Mouse (Mus musculus): Measurements from ENCODE around the gene Tmem246.

Tmem246 gene

DNA sequence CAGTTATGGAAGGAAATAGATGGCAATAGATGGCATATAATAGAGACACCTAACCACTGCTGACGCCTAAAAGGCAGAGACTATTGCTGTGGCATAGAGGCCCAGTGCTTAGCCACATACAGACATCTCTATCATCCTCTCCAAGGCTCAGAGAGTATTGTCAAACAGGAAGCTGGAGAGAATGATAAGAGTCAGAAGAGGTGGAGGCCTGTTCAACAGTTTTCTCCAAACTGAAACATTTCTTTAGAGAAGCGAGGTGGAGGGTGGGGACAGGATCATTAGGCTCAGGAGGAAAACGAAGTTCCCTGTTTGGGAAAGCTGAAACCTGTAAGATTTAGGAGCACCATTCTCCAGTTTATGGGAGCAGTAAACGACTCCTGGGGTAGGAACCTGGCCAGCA, 16.4 kb downstream of the Tmem246 start:
- no peak for DNase-seq (ENCODE audit: low spot score in 2 of 2)

DNA sequence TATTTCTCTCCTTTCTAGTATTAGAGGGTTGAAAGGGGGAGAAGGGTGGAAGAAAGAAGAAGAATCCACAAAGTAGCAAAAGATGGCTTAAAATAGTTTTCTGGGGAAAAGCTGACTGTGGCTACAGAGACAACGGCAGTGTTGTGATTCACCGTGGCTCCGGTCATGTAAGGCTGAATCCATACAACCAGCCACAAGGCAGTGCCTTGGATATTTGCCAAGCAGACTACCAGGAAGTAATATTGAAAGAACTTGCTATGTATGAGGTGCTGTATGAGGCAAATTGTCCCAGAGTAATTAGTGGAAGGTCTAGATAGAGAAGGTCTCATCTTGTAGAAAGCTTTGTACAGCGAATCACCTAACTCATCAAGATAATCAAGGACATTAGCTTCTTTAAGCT, 25.5 kb downstream of the Tmem246 start:
- DNase-seq (ENCODE audit: low spot score in 2 of 2): no peak

DNA sequence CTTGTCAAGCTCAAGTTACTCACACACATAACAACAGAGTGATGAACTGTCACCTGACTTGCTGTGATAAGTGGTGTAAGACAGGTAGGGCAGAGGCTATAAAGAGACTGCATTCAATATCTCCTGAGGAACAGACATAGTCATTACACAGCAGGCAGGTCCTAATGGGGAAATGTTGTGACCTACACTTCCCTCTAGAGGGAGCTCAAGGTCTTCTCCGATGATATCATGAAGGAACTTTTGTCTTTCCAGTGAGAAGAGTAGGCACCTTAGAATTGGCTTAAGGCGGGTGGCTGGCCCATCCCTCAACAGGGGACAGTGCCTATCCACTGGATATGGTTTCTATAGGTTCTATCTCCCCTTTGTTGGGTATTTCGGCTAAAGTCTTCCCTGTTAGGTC, 30.1 kb downstream of the Tmem246 start:
- DNase-seq (ENCODE audit: low spot score in 2 of 2): peak in 1 of 2 experiments; percentile 61

DNA sequence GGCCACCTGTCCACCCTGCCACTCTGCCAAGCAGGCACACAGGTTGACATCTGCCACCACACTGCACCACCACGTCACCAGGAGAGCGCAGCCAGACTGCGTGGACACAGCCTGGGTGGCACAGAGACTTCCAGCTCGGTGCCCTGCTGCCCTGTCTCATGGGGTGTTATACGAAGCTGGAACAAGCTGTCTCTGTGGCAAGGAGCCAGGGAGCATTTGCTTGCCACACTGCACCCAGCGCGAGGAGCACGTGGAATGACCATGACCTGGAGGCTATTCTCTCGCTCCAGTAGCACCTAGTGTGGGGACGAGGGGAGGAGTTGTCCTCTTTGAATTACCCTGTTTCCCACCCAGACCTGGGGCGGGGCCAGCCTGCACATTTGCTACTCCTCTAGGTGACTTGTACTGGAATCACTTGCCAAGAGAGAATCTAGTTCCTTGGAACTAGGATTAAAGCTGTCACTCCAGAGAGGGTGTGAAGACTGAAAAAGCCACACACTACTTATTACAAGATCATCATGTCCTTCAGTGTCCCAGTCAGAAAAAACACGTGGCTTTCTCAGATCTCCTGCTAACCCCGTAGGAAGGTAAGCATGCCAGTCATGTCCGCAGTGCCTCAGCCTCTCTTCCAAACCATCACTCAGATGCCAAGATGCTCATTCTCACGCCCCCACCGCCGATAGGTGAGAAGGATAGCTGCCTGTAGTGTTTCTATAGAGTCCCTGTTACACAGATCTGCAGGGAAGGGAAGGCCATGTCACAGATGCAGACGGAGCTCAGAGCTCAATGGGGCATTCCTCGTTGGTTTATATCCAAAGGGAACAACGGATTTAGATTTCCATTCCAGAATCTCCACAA, 37.5 kb downstream of the Tmem246 start:
- DNase-seq (ENCODE audit: low spot score in 2 of 2): peak; percentile 13 to 20

DNA sequence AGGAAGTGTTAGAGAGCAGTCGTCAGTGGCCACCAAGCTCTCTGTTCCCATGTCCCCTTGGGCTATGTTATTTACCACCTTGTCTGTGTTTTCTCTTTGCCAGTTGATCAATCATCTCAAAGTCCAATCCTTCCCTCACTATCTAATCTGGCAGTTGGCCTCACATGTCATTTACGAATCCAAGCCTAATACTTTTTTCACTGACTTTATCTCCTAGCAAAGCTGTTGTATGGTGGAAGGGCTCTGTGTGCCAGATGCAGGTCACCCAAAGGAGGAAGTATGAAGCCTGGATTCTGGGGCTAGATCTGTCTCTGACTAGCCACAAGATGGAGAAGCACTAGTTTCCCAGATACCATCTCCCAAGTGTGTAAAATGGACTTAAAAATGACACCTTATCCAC, 39.5 kb downstream of the Tmem246 start:
- DNase-seq (ENCODE audit: low spot score in 2 of 2): no peak

DNA sequence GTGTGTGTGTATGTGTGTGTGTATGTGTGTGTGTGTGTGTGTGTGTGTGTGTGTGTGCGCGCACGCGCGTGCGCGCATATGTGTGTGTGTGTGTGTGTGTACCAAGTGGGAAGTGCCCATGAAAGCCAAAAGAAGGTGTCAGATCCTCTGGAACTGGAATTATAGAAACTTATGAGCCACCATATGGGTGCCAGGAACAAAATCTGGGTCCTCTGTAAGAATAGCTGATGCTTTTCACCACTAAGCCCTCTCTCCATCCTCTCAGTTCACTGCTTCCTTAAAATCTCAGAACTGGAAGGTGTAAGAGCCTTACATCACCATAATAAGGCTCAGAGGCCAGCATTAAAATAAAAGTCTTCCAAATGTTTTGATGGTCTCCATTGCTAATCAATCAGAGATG, 40.3 kb downstream of the Tmem246 start:
- DNase-seq (ENCODE audit: low spot score in 2 of 2): no peak

DNA sequence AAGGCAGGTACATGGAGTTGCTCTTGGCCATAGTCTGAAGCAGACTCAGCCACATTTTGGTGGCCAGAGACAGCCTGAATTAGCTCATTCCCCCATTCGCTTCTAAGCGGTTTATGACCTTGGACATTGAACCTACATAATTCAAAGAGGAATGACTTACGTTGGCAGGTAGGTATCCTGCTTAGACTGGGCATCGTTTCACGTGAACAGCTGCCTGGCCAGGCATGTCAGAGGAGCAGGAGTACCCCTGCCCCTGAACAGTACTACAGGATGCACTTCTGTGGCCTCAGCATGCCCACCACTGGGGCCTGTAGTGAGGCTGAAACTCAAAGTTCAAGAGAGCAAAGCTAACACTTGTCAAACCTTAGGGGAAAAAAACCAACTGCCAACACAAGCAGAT, 44.3 kb downstream of the Tmem246 start:
- DNase-seq (ENCODE audit: low spot score in 2 of 2): no peak

DNA sequence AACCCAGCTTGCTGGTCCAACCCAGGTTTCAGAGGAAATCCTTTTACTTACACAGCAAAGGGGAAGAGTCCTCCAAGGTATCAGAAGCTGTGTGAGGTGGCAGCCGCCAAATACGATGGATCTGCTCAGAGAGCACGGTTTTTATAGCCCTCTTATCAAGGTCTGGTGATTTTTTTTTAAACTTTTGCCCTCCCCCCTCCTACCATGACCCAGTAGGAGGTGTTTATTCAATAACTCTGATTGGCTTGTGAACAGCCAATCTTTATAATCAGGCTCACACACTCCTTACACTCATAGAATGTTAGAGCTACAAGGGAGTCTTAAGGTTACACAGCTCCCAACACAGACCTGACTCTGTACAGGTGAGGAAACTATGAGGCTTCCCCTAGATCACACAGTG, 48.3 kb downstream of the Tmem246 start, which contains the start of gene Aldob:
Gene Aldob, minus strand, starts transcription at position 164 of the 400 bp plus-strand sequence.
- no peak for DNase-seq (ENCODE audit: low spot score in 2 of 2)

DNA sequence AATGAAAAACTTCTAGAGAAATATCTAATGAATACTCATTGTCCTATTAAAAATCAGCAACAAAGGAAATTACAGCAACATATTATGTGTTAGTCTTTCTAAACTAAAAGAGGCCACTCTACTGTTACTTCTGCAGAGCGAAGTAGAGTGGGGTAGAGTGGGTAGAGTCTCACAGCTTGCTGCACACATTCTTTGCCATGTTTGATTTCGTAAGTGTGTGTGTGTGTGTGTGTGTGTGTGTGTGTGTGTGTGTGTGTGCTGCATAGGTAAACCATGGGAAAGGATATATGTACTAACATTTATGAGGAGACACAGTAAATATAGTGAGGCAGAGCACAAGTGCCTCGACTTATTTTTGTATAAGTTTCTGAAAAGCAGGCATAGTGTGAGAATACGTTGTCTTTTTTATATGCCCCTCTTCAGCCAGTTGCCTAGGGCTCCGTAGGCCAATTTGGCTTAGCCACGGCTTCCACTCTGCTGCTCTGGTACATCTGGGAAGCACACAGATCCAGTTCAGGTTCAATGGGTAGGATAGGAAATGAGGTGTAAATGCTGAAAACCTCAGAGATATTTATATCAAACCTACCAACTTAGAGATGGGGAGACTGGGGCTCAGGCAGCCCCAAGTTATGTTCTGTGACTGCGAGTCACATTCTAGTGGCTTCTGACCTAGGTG, 50.0 kb downstream of the Tmem246 start:
- no peak for DNase-seq (ENCODE audit: low spot score in 2 of 2)

DNA sequence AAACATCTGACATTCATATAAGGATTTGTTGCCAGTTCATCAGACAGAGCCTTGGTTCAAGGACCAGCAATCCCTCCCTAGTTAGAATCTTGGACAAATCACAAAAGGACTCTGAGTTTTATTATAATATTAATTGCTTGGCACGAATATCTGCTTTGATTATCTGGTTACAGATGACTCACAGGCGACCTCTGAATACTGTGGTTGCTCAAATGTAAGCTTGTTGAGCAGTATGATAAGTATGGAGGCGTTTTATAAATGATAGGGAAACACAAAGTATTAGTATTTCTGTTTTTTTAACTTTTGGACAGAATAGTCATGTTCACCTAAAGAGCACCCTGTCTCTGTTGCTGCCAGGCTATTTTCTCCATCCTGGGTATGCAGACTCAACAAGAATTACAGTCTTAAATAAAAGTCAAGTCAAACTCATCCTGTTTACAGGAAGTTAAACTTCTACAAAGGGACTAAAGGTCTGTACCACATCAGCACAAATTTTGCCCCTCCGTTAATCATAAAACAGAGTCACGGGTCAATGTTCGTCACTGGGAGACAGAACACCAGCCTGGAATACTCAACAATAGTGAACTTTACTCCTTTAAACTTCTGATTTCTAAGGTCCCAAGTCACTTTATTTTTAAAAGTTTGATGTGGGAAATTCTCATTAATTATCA, 50.7 kb downstream of the Tmem246 start:
- DNase-seq (ENCODE audit: low spot score in 2 of 2): no peak

DNA sequence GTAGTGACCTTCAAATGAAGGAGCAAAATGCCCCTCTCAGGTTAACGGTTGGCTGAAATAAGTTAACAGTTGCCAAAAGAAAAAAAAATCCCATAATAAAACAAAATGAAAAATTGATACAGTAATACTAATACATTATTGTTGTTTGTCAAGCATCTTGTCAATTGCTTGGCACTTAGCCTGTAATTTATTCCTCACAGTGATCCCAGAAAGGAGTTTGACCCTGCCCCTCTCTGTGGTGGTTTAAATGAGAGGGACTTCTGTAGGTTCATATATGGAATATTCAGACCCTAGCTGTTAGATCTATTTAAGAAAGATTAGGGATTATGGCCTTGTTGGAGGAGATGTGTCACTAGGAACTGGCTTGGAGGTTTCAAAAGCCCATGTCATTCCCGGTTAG, 51.6 kb downstream of the Tmem246 start:
- DNase-seq (ENCODE audit: low spot score in 2 of 2): no peak

DNA sequence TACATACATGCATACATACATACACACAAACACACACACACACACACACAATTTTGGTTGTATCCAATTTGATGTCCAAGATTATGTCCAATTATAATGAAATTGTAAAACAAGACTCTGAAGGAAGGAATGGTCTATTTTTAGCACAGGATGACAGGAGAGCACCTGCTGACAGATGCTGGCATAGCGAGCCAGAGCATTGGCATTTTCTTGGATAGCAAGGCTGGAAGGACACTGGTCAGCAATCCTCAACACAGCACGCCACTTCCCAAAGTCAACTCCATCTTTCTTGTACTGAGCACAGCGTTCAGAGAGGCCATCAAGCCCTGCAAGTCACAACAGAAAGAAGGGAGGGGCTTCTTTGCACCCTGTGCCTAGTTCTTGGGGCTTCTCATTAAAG, 56.7 kb downstream of the Tmem246 start:
- DNase-seq (ENCODE audit: low spot score in 2 of 2): no peak

DNA sequence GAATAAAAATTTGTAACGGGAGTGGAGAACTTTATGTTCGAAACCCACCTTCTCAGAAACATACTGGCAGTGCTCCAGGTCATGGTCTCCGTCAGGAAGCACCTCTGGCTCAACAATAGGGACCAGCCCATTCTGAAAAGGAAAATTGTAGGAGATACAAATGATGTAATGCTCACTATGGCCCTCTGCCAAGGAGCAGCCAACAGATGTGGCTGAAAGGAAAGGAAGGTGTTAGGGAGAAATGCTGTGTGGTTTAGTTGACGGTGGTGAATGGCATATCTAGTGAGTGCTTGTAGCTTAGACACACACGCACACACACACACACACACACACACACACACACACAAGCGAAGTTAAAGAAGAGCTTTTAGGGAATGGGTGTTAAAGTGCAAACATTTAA, 58.0 kb downstream of the Tmem246 start:
- no peak for DNase-seq (ENCODE audit: low spot score in 2 of 2)

DNA sequence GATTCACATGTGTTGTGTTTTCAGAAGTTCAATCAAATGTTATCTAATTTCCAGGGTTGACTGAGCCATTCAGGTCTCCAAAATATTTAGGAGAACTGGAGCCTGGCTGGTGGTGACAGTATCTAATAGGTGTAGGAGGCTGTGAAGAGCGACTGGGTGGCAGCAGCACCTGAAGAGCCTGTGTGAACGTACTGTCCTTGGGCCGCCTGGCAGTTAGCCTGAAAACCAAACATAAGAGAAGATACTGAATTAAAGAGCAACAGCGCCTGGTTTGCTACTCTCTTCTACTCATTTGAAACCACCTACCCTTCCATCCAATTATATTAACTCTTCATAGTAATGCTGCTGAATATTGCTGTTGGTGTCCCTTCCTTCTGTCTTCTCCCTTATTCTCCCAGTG, 61.0 kb downstream of the Tmem246 start:
- no peak for DNase-seq (ENCODE audit: low spot score in 2 of 2)

DNA sequence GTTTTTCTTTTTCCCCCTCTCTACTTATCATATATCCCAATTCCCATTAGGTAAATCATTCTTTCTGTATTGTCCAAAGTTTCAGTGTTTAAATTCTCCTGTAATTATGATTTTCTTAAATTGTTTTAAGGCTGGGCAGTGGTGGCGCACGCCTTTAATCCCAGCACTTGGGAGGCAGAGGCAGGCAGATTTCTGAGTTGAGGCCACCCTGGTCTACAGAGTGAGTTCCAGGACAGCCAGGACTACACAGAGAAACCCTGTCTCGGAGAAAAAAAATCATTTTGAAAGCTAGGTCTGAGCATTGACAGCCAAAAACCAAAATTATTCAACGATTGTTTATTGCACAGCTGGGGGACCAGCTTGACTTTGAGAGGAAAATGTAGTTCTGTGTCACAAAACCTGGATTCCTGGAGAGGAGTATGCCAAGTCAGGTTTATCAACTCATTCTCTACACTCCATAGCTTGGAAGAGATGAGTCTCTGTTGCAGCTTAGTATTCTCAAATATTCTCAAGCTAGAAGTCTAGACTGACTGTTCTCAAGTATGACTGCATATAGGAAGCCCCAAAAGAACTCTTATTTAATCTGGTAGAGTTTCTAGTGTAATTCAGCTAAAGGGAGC, 61.9 kb downstream of the Tmem246 start:
- DNase-seq (ENCODE audit: low spot score in 2 of 2): no peak

DNA sequence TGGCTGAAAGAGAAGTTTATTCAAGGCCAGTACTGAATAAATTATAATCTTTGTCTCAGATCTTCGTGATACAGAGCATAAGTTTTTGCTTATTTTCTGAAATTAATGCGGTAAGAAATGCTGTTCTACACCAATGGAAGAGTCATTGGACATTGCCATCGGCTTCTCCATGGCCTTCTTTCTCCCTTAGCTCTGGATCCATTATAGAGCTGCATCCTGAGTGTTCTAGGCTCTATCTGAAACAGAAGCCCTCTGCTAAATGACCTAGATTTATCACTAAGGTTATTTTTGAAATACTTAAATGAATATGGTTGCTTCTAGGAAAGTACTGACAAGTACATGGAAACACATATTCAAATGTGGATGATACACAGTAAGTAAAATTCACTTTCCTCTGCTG, 62.6 kb downstream of the Tmem246 start:
- DNase-seq (ENCODE audit: low spot score in 2 of 2): no peak
